8 mouse cellular contexts compared by ENCODE assay signal in genomic region chr12:86890796-86891301, GRCm38 (mm10). TPM values are rescaled to one million over a fixed set of nuclear protein-coding genes. Genes with fewer than 3 reads are reported as not detected.
DNase-seq lines count a peak whose midpoint lies in the region; ATAC-seq and TF ChIP-seq lines count a peak whose summit lies in the region.

No protein-coding gene starts in this region.

- no peaks in the 10 kb centered on the region for H3K9me3 ChIP-seq in embryonic facial prominence, embryonic 11.5 days (replicated peaks; ENCODE audit: control insufficient read depth, low read length)
- no peaks in the 10 kb centered on the region for H3K9me3 ChIP-seq in hindbrain, postnatal 0 days (ENCODE audit: low read length)
- H3K9me3 ChIP-seq in midbrain, embryonic 11.5 days (ENCODE audit: control insufficient read depth, low read length), result no peaks in the 10 kb centered on the region

- peak; percentile 63 for TF ChIP-seq CTCF in hindbrain, postnatal 0 days (IDR thresholded peaks at IDR 0.05; ENCODE audit: low read depth)

- 0 out of 2 replicates have a peak overlapping the region, but pooled peaks have one; percentile 1 for H3K4me2 ChIP-seq in embryonic facial prominence, embryonic 11.5 days (ENCODE audit: low read depth, low read length)
- H3K4me2 ChIP-seq in hindbrain, postnatal 0 days (ENCODE audit: low read depth, low read length), result peak overlapping the region; percentile 65
- H3K4me2 ChIP-seq in midbrain, embryonic 11.5 days, result peak overlapping the region; percentile 57

- ATAC-seq in embryonic facial prominence, embryonic 11.5 days (replicated peaks; ENCODE audit: insufficient number of reproducible peaks, low FRiP score, low TSS enrichment, low read depth), result no peak
- ATAC-seq in hindbrain, postnatal 0 days, result no peak
- ATAC-seq in midbrain, embryonic 11.5 days (ENCODE audit: low FRiP score), result no peak

- no peak overlapping the region for H3K4me3 ChIP-seq in embryonic facial prominence, embryonic 11.5 days (ENCODE audit: low read depth, low read length)
- no peak overlapping the region for H3K4me3 ChIP-seq in hindbrain, postnatal 0 days (ENCODE audit: low read length)
- H3K4me3 ChIP-seq in midbrain, embryonic 11.5 days (ENCODE audit: low read depth, low read length), result no peak overlapping the region

- DNase-seq in left cerebral cortex, postnatal 4 days, result peak; percentile 38
- DNase-seq in left cerebral cortex, adult 18-20 months (ENCODE audit: low spot score in 2 of 2), result no peak
- DNase-seq in embryonic facial prominence, embryonic 11.5 days (ENCODE audit: low spot score), result no peak
- DNase-seq in hindbrain, postnatal 0 days (ENCODE audit: low spot score), result peak; percentile 77
- DNase-seq in midbrain, embryonic 11.5 days (ENCODE audit: low spot score, missing footprints), result peak; percentile 92
- no peak for DNase-seq in layer of hippocampus, adult 9-11 months
- no peak for DNase-seq in layer of hippocampus, adult 18-20 months (ENCODE audit: low spot score in 2 of 2)
- DNase-seq in spleen, postnatal 10 days (ENCODE audit: low spot score in 2 of 2), result no peak

- no peaks in the 10 kb centered on the region for H3K36me3 ChIP-seq in embryonic facial prominence, embryonic 11.5 days (replicated peaks; ENCODE audit: control insufficient read depth, insufficient read depth, low read depth, low read length)
- H3K36me3 ChIP-seq in hindbrain, postnatal 0 days (ENCODE audit: insufficient read depth, low read length), result no peaks in the 10 kb centered on the region
- H3K36me3 ChIP-seq in midbrain, embryonic 11.5 days (ENCODE audit: control insufficient read depth, insufficient read depth, low read length), result no peaks in the 10 kb centered on the region

- intact Hi-C loops in left cerebral cortex, postnatal 4 days (cut with DNase I), result no loop called here

- no peaks in the 10 kb centered on the region for H3K27me3 ChIP-seq in embryonic facial prominence, embryonic 11.5 days (ENCODE audit: control insufficient read depth, insufficient read depth, low read length)
- no peaks in the 10 kb centered on the region for H3K27me3 ChIP-seq in hindbrain, postnatal 0 days (ENCODE audit: insufficient read depth, low read length)
- H3K27me3 ChIP-seq in midbrain, embryonic 11.5 days (ENCODE audit: control insufficient read depth, insufficient read depth, low read length), result no peaks in the 10 kb centered on the region

- peaks cover 18% of the 10 kb centered on the region for H3K4me1 ChIP-seq in embryonic facial prominence, embryonic 11.5 days (ENCODE audit: control insufficient read depth, insufficient read depth, low read length)
- peaks cover 55% of the 10 kb centered on the region for H3K4me1 ChIP-seq in hindbrain, postnatal 0 days (ENCODE audit: insufficient read depth, low read length)
- peaks cover 89% of the 10 kb centered on the region for H3K4me1 ChIP-seq in midbrain, embryonic 11.5 days (ENCODE audit: control insufficient read depth, insufficient read depth, low read length)

- H3K9ac ChIP-seq in embryonic facial prominence, embryonic 11.5 days (replicated peaks; ENCODE audit: low read length), result peak overlapping the region; percentile 30; the same call in 1 of the 2 replicates
- H3K9ac ChIP-seq in hindbrain, postnatal 0 days (replicated peaks; ENCODE audit: low read length), result peak overlapping the region; percentile 56; the same call in 1 of the 2 replicates
- H3K9ac ChIP-seq in midbrain, embryonic 11.5 days (ENCODE audit: low read length), result peak overlapping the region; percentile 70

- 23% methylated on average over 8 of the region's 8 CpGs for WGBS in embryonic facial prominence, embryonic 11.5 days
- WGBS in hindbrain, postnatal 0 days, result 19% methylated on average over 8 of the region's 8 CpGs
- 31% methylated on average over 8 of the region's 8 CpGs for WGBS in midbrain, embryonic 11.5 days

- peak overlapping the region; percentile 63; the same call in 1 of the 2 replicates for H3K27ac ChIP-seq in embryonic facial prominence, embryonic 11.5 days (replicated peaks; ENCODE audit: low read depth, low read length)
- H3K27ac ChIP-seq in hindbrain, postnatal 0 days, result peak overlapping the region; percentile 98
- H3K27ac ChIP-seq in midbrain, embryonic 11.5 days (ENCODE audit: low read depth, low read length), result peak overlapping the region; percentile 97

RNA-seq across cellular contexts. Expression of gene Irf2bpl, which starts 6.3 kb away (rescaled TPM):
- 100 to 1,000 TPM; 124 to 127 TPM for total RNA-seq in left cerebral cortex, postnatal 4 days (2021)
- 10 to 100 TPM; 91.6 to 93.6 TPM for total RNA-seq in left cerebral cortex, adult 18-20 months (2021)
- 15.5 and 16.4 TPM in 2 replicates for polyA plus RNA-seq in embryonic facial prominence, embryonic 11.5 days (2014; fragmentation: Nextera tagmentation; extraction: Ambion mirVana)
- 146 and 159 TPM in 2 replicates for total RNA-seq in hindbrain, postnatal 0 days (2014; rRNA removed)
- 59.4 and 66.9 TPM in 2 replicates for polyA plus RNA-seq in hindbrain, postnatal 0 days (2015; fragmentation: Nextera tagmentation; extraction: Ambion mirVana)
- polyA plus RNA-seq in midbrain, embryonic 11.5 days (2014; fragmentation: Nextera tagmentation; extraction: Ambion mirVana), result 24.4 and 26.4 TPM in 2 replicates
- 10 to 100 TPM; 76.4 to 76.9 TPM for total RNA-seq in layer of hippocampus, adult 18-20 months (2021)

RNA-seq across cellular contexts. Expression of gene Cipc, which starts 56.0 kb away (rescaled TPM):
- total RNA-seq in left cerebral cortex, postnatal 4 days (2021), result 10 to 100 TPM; 56.9 to 60.6 TPM
- 10 to 100 TPM; 84.0 to 86.8 TPM for total RNA-seq in left cerebral cortex, adult 18-20 months (2021)
- polyA plus RNA-seq in embryonic facial prominence, embryonic 11.5 days (2014; fragmentation: Nextera tagmentation; extraction: Ambion mirVana), result 30.8 and 33.5 TPM in 2 replicates
- 51.1 and 55.6 TPM in 2 replicates for total RNA-seq in hindbrain, postnatal 0 days (2014; rRNA removed)
- polyA plus RNA-seq in hindbrain, postnatal 0 days (2015; fragmentation: Nextera tagmentation; extraction: Ambion mirVana), result 27.6 and 29.6 TPM in 2 replicates
- polyA plus RNA-seq in midbrain, embryonic 11.5 days (2014; fragmentation: Nextera tagmentation; extraction: Ambion mirVana), result 37.9 and 38.4 TPM in 2 replicates
- 10 to 100 TPM; 72.9 to 75.1 TPM for total RNA-seq in layer of hippocampus, adult 18-20 months (2021)

Comparison
In these comparisons a context has a peak if more than half of its experiments do, and no peak if none do; other contexts are left out.
1. DNase-seq: peak in left cerebral cortex, postnatal 4 days (single experiment), hindbrain, postnatal 0 days (single experiment) and midbrain, embryonic 11.5 days (single experiment); none in left cerebral cortex, adult 18-20 months (0 of 2), embryonic facial prominence, embryonic 11.5 days (single experiment), layer of hippocampus, adult 9-11 months (single experiment), layer of hippocampus, adult 18-20 months (0 of 2) and spleen, postnatal 10 days (0 of 2).
2. H3K4me2 ChIP-seq: peak in every context shown above with its lines; median percentile 65 in hindbrain, postnatal 0 days; 57 in midbrain, embryonic 11.5 days; 1 in embryonic facial prominence, embryonic 11.5 days.
3. Peak in every context shown above with its lines, with median percentiles within 50 percentile points of each other: H3K27ac ChIP-seq and H3K9ac ChIP-seq.